Mouse (Mus musculus) bone marrow macrophage, adult 2 months (primary cell): ENCODE measurements around the gene Hpse2.

Experiments
- CTCF ChIP-seq: IDR thresholded peaks from 2 replicates; pipeline ENCODE4 v1.5.1; 2012; ENCODE audit warnings: low read depth, mild to moderate bottlenecking, low read length, moderate library complexity
- POLR2A ChIP-seq: IDR thresholded peaks from 2 replicates; pipeline ENCODE4 v1.6.1; 2012; ENCODE audit warnings: mild to moderate bottlenecking, low read depth, low read length, borderline replicate concordance

- TF ChIP-seq POLR2A: no peak
- no peak for TF ChIP-seq CTCF
Observed at GRCm38 (mm10) chr19:43156085-43156484, 232.1 kb downstream of the Hpse2 start.
